Mouse (Mus musculus): ENCODE data around the gene Myom3. TPM values are rescaled to one million over a fixed set of nuclear protein-coding genes. Genes with fewer than 3 reads are reported as not detected.

Gene Myom3
- polyA plus RNA-seq, 1 experiment from 2014 or later, result 0.11 TPM

DNA sequence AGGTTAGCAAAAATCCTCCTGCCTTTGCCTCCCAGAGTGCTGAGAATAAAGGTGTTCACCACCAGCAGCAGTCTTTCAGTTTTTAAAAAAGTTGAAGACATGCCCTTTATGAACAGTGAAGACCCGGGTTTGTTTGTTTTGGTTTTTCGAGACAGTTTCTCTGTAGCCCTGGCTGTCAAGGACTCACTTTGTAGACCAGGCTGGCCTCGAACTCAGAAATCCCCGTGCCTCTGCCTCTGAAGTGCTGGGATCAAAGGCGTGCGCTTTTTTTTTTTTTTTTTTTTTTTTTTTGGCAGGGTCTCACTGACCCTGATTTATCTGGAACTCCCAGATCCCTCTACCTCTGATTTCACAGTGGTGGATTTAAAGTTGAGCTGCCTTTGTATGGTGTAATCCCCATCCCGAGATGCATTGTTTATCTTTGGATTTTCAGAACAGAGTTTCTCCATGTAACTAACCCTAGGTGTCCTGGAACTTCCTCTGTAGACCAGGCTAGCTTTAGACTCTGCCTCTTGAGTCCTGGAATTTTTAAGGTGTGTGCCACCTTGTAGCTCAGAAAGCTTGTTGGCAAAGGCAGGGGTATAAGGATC lies 98.2 kb downstream of the Myom3 start:
- peaks cover 64% of the 10 kb centered on the region for H3K4me1 ChIP-seq
- H3K27ac ChIP-seq, result peak overlapping the region; percentile 98
- no peak for ATAC-seq

More for the DNA sequence above, 98.2 kb downstream of the Myom3 start:
- H3K9me3 ChIP-seq (replicated peaks), result no peaks in the 10 kb centered on the region
- no peaks in the 10 kb centered on the region for H3K27me3 ChIP-seq (replicated peaks)
- H3K4me3 ChIP-seq, result peak overlapping the region; percentile 96
- H3K4me2 ChIP-seq, result peak overlapping the region; percentile 77
- H3K9ac ChIP-seq, result peak overlapping the region; percentile 97
- 14% methylated on average over 7 of the region's 7 CpGs for WGBS (ENCODE audit: insufficient replicate concordance)
- peaks cover 38% of the 10 kb centered on the region for H3K36me3 ChIP-seq

Other genes with a start within 250 kb of the Myom3 start
- gene Grhl3, start 186.1 kb upstream of the Myom3 start, polyA plus RNA-seq (2016; fragmentation: Nextera tagmentation; extraction: Ambion mirVana), result 1.0 and 1.1 TPM in 2 replicates
- 0.06 and 0.07 TPM in 2 replicates for gene Ifnlr1, start 73.4 kb upstream of the Myom3 start, polyA plus RNA-seq (2016; fragmentation: Nextera tagmentation; extraction: Ambion mirVana)
- gene Il22ra1, start 31.5 kb upstream of the Myom3 start, polyA plus RNA-seq (2016; fragmentation: Nextera tagmentation; extraction: Ambion mirVana), result 0.19 and 0.37 TPM in 2 replicates
- gene Srsf10, start 96.0 kb downstream of the Myom3 start, polyA plus RNA-seq (2016; fragmentation: Nextera tagmentation; extraction: Ambion mirVana), result 157 TPM in 2 replicates
- gene Pnrc2, start 114.1 kb downstream of the Myom3 start, polyA plus RNA-seq (2016; fragmentation: Nextera tagmentation; extraction: Ambion mirVana), result 91.1 and 98.9 TPM in 2 replicates
- gene Cnr2, start 135.7 kb downstream of the Myom3 start, polyA plus RNA-seq (2016; fragmentation: Nextera tagmentation; extraction: Ambion mirVana), result 3.9 and 4.3 TPM in 2 replicates
- gene Fuca1, start 161.0 kb downstream of the Myom3 start, polyA plus RNA-seq (2016; fragmentation: Nextera tagmentation; extraction: Ambion mirVana), result 22.2 and 23.8 TPM in 2 replicates
- 67.4 and 71.1 TPM in 2 replicates for gene Hmgcl, start 186.7 kb downstream of the Myom3 start, polyA plus RNA-seq (2016; fragmentation: Nextera tagmentation; extraction: Ambion mirVana)
- gene Gale, start 204.0 kb downstream of the Myom3 start, polyA plus RNA-seq (2016; fragmentation: Nextera tagmentation; extraction: Ambion mirVana), result 36.0 and 41.2 TPM in 2 replicates
- 59.5 and 61.7 TPM in 2 replicates for gene Lypla2, start 212.9 kb downstream of the Myom3 start, polyA plus RNA-seq (2016; fragmentation: Nextera tagmentation; extraction: Ambion mirVana)
- gene Pithd1, start 227.5 kb downstream of the Myom3 start, polyA plus RNA-seq (2016; fragmentation: Nextera tagmentation; extraction: Ambion mirVana), result 115 and 121 TPM in 2 replicates